Mouse (Mus musculus): ENCODE data around the gene Tnks2.

- TF ChIP-seq CTCF (IDR thresholded peaks at IDR 0.05; ENCODE audit: low read depth) (no peak), EP300 (IDR thresholded peaks at IDR 0.05; ENCODE audit: low read depth) (no peak)
Measured at GRCm38 (mm10) chr19:36808426-36809105, 25.5 kb upstream of the Tnks2 start.

All from liver, embryonic 14.5 days (tissue).